ENCODE assay signal across 20 mouse cellular contexts in the genomic region with DNA sequence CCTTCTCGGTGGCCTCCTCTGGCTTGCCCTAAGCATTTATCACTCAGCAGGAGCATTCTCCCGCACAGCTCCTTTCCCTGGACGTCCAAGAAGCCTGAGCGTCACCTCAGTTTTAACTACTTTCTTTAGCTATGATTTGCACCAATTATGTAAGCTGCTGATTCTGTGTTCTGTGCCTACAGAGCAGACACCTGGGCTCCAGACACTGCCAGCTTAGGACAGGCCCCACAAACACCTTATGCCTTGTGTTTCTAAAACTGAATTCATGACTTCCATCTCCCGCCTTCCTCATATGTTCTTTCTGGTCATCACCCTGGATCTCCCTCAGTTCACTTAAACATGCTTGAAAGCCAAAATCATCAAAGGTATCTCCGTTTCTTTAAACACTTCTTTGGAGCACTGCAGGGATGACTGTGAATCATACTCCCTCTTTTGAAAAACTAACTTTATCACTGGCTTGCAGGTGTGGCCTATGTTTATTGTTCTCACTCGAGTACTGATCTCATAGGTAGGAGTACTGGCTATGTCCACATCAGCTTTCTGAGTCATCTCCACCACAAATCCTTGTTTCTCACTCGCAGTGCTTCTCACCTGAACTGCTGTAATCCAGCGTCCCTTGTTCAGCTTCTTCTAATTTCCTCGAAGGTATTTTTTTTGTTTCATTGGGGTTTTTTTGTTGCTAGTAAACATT. TPM values are rescaled to one million over a fixed set of nuclear protein-coding genes. Genes with fewer than 3 reads are reported as not detected.
DNase-seq lines count a peak whose midpoint lies in the region; ATAC-seq and TF ChIP-seq lines count a peak whose summit lies in the region.
"Had no signal": no experiment of that assay in that cellular context is flagged by ENCODE, and none has a peak within 500 bp of the region (broad histone marks: within the 10 kb centered on the region; RNA-seq: fewer than 3 reads in every experiment).

No protein-coding gene starts in this region.

- H3K4me1 ChIP-seq in intestine, embryonic 16.5 days (ENCODE audit: control insufficient read depth, insufficient read depth, low read length), result peaks cover 7% of the 10 kb centered on the region; the same call in 1 of the 2 replicates
- H3K4me1 ChIP-seq: heart, embryonic 12.5 days; hindbrain, embryonic 15.5 days; neural tube, embryonic 12.5 days had no signal

- peak; percentile 12 for DNase-seq in cerebellum, adult 11 months
- DNase-seq in cerebellum, postnatal 4 days (ENCODE audit: low spot score in 2 of 2), result no peak
- no peak for DNase-seq in left cerebral cortex, adult 2 months (ENCODE audit: extremely low spot score in 1 of 2, low spot score in 2 of 2)
- DNase-seq in left cerebral cortex, adult 18-20 months (ENCODE audit: low spot score in 2 of 2), result no peak
- peak; percentile 76 for DNase-seq in brain, adult 2 months (ENCODE audit: low read depth, low spot score)
- no peak for DNase-seq in layer of hippocampus, adult 11-12 months (ENCODE audit: low spot score)
- DNase-seq in adipocyte (ENCODE audit: low spot score), result no peak
- DNase-seq: adrenal gland, adult 8-10 months; gastrocnemius, postnatal 25 days; kidney, adult 2 months; kidney, postnatal 14 days; lung, embryonic 14.5 days; thymus, postnatal 4 days had no signal

- no peaks in the 10 kb centered on the region for H3K9me3 ChIP-seq in intestine, embryonic 16.5 days (ENCODE audit: control insufficient read depth, low read length)
- H3K9me3 ChIP-seq: forebrain, embryonic 12.5 days; heart, embryonic 12.5 days; hindbrain, embryonic 15.5 days; megakaryocyte, embryonic 14.5 days; neural tube, embryonic 12.5 days had no signal

- no peak overlapping the region for H3K4me2 ChIP-seq in intestine, embryonic 16.5 days (ENCODE audit: low read depth, low read length)
- H3K4me2 ChIP-seq: forebrain, embryonic 12.5 days; heart, embryonic 12.5 days; hindbrain, embryonic 15.5 days; liver, embryonic 11.5 days; lung, embryonic 14.5 days; neural tube, embryonic 12.5 days had no signal

- H3K36me3 ChIP-seq in intestine, embryonic 16.5 days (ENCODE audit: control insufficient read depth, insufficient read depth, low read length), result no peaks in the 10 kb centered on the region
- H3K36me3 ChIP-seq: forebrain, embryonic 12.5 days; heart, embryonic 12.5 days; hindbrain, embryonic 15.5 days; neural tube, embryonic 12.5 days had no signal

- H3K4me3 ChIP-seq in left cerebral cortex, adult 2 months, result no peak overlapping the region
- no peak overlapping the region for H3K4me3 ChIP-seq in intestine, embryonic 16.5 days (ENCODE audit: low read length)
- H3K4me3 ChIP-seq: forebrain, embryonic 12.5 days; heart, embryonic 12.5 days; hindbrain, embryonic 15.5 days; megakaryocyte, embryonic 14.5 days; neural tube, embryonic 12.5 days had no signal

- TF ChIP-seq CTCF in left cerebral cortex, adult 2 months (IDR thresholded peaks at IDR 0.05), result no peak

- H3K27ac ChIP-seq in left cerebral cortex, adult 2 months, result peak overlapping the region; percentile 40
- no peak overlapping the region for H3K27ac ChIP-seq in intestine, embryonic 16.5 days (ENCODE audit: low read length)
- H3K27ac ChIP-seq: forebrain, embryonic 12.5 days; hindbrain, embryonic 15.5 days; neural tube, embryonic 12.5 days had no signal

- ATAC-seq in intestine, embryonic 16.5 days, result peak; percentile 72

- H3K9ac ChIP-seq in intestine, embryonic 16.5 days (ENCODE audit: low read depth, low read length), result no peak overlapping the region
- H3K9ac ChIP-seq: forebrain, embryonic 12.5 days; heart, embryonic 12.5 days; hindbrain, embryonic 15.5 days; lung, embryonic 14.5 days; neural tube, embryonic 12.5 days had no signal

- 61% methylated on average over 10 of the region's 10 CpGs for WGBS in intestine, embryonic 16.5 days

- H3K27me3 ChIP-seq in intestine, embryonic 16.5 days (replicated peaks; ENCODE audit: control insufficient read depth, insufficient read depth, low read length), result no peaks in the 10 kb centered on the region
- H3K27me3 ChIP-seq: heart, embryonic 12.5 days; hindbrain, embryonic 15.5 days; neural tube, embryonic 12.5 days had no signal

- intact Hi-C loops in left cerebral cortex, adult 2 months (cut with DNase I), result no loop called here

RNA-seq across cellular contexts. Expression of a gene that starts 14.9 kb away (rescaled TPM):
- 10 to 100 TPM; 28.2 to 28.9 TPM for total RNA-seq in left cerebral cortex, adult 2 months (2021)
- 10 to 100 TPM; 22.9 to 30.1 TPM for total RNA-seq in left cerebral cortex, adult 18-20 months (2021)
- 57.7 and 63.0 TPM in 2 replicates for polyA plus RNA-seq in intestine, embryonic 16.5 days (2015; fragmentation: Nextera tagmentation; extraction: Ambion mirVana)

RNA-seq across cellular contexts. Expression of a gene that starts 46.0 kb away (rescaled TPM):
- 100 to 1,000 TPM; 116 to 119 TPM for total RNA-seq in left cerebral cortex, adult 2 months (2021)
- total RNA-seq in left cerebral cortex, adult 18-20 months (2021), result 100 to 1,000 TPM in 1 of 2 experiments, 10 to 100 TPM in 1; 97.1 to 102 TPM
- 58.5 and 61.2 TPM in 2 replicates for polyA plus RNA-seq in intestine, embryonic 16.5 days (2015; fragmentation: Nextera tagmentation; extraction: Ambion mirVana)

Comparison
In these comparisons a context has a peak if more than half of its experiments do, and no peak if none do; other contexts are left out.
1. DNase-seq: peak in cerebellum, adult 11 months (single experiment) and brain, adult 2 months (single experiment); none in cerebellum, postnatal 4 days (0 of 2), left cerebral cortex, adult 2 months (0 of 2), left cerebral cortex, adult 18-20 months (0 of 2), layer of hippocampus, adult 11-12 months (single experiment) and adipocyte (single experiment).